Comparison of ENCODE assay signal across 8 mouse cellular contexts in genomic region chr13:49015366-49016306, GRCm38 (mm10). TPM values are rescaled to one million over a fixed set of nuclear protein-coding genes. Genes with fewer than 3 reads are reported as not detected.
DNase-seq lines count a peak whose midpoint lies in the region; ATAC-seq lines count a peak whose summit lies in the region.

No protein-coding gene starts in this region.

- H3K4me2 ChIP-seq in hindbrain, embryonic 14.5 days (replicated peaks) = peak overlapping the region; percentile 57
- peak overlapping the region; percentile 59 for H3K4me2 ChIP-seq in neural tube, embryonic 15.5 days

- DNase-seq in left cerebral cortex, postnatal 4 days = peak; percentile 55
- DNase-seq in left cerebral cortex, adult 9 months (ENCODE audit: low spot score in 2 of 2) = no peak
- DNase-seq in embryo, embryonic 10.5 days (ENCODE audit: low spot score) = peak; percentile 75
- DNase-seq in hindbrain, embryonic 14.5 days (ENCODE audit: low spot score) = no peak
- peak; percentile 42 to 67 for DNase-seq in lung, adult 18-20 months
- DNase-seq in ovary, adult 18-20 months (ENCODE audit: low spot score) = no peak

- peak overlapping the region; percentile 22 for H3K4me3 ChIP-seq in hindbrain, embryonic 14.5 days (replicated peaks; ENCODE audit: low read length)
- H3K4me3 ChIP-seq in neural tube, embryonic 15.5 days (replicated peaks) = peak overlapping the region; percentile 23; the same call in 1 of the 2 replicates

- WGBS in hindbrain, embryonic 14.5 days = 3% methylated on average over 30 of the region's 30 CpGs
- WGBS in neural tube, embryonic 15.5 days = 5% methylated on average over 30 of the region's 30 CpGs

- H3K9ac ChIP-seq in hindbrain, embryonic 14.5 days = peak overlapping the region; percentile 53
- peak overlapping the region; percentile 30; the same call in 1 of the 2 replicates for H3K9ac ChIP-seq in neural tube, embryonic 15.5 days (replicated peaks)

- H3K9me3 ChIP-seq in hindbrain, embryonic 14.5 days (ENCODE audit: control insufficient read depth, low read length) = 0 out of 2 replicates have a peak, but pooled peaks cover 3% of the 10 kb centered on the region
- H3K9me3 ChIP-seq in neural tube, embryonic 15.5 days (replicated peaks) = no peaks in the 10 kb centered on the region

- intact Hi-C loops in left cerebral cortex, postnatal 4 days (cut with DNase I) = no loop called here

- no peaks in the 10 kb centered on the region for H3K27me3 ChIP-seq in hindbrain, embryonic 14.5 days (ENCODE audit: control insufficient read depth, insufficient read depth, low read length)
- 0 out of 2 replicates have a peak, but pooled peaks cover 3% of the 10 kb centered on the region for H3K27me3 ChIP-seq in neural tube, embryonic 15.5 days (replicated peaks)

- H3K4me1 ChIP-seq in hindbrain, embryonic 14.5 days (replicated peaks; ENCODE audit: control insufficient read depth, insufficient read depth, low read length) = peaks cover 17% of the 10 kb centered on the region
- peaks cover 19% of the 10 kb centered on the region for H3K4me1 ChIP-seq in neural tube, embryonic 15.5 days

- H3K36me3 ChIP-seq in hindbrain, embryonic 14.5 days (replicated peaks; ENCODE audit: control insufficient read depth, insufficient read depth) = no peaks in the 10 kb centered on the region
- no peaks in the 10 kb centered on the region for H3K36me3 ChIP-seq in neural tube, embryonic 15.5 days

- H3K27ac ChIP-seq in hindbrain, embryonic 14.5 days = peak overlapping the region; percentile 94
- H3K27ac ChIP-seq in neural tube, embryonic 15.5 days (replicated peaks) = peak overlapping the region; percentile 89

- ATAC-seq in hindbrain, embryonic 14.5 days (ENCODE audit: low FRiP score) = peak; percentile 63
- peak; percentile 67 for ATAC-seq in neural tube, embryonic 15.5 days (ENCODE audit: low FRiP score)
- no peak for ATAC-seq in inflammation-experienced regulatory T-cells, adult 6 months

RNA-seq across cellular contexts. Expression of gene Fam120a, which starts 47.8 kb away (rescaled TPM):
- total RNA-seq in left cerebral cortex, postnatal 4 days (2021) = 10 to 100 TPM; 76.8 to 77.6 TPM
- polyA plus RNA-seq in hindbrain, embryonic 14.5 days (2014; fragmentation: Nextera tagmentation; extraction: Ambion mirVana) = 15.3 and 16.6 TPM in 2 replicates
- 11.5 and 13.4 TPM in 2 replicates for polyA plus RNA-seq in neural tube, embryonic 15.5 days (2015; fragmentation: Nextera tagmentation; extraction: Ambion mirVana)
- polyA plus RNA-seq in inflammation-experienced regulatory T-cells, adult 6 months (2017; shearing (Covaris generic)) = 10 to 100 TPM; 30.1 to 34.4 (median 31.5) TPM

Comparison
In these comparisons a context has a peak if more than half of its experiments do, and no peak if none do; other contexts are left out.
1. DNase-seq: peak in left cerebral cortex, postnatal 4 days (single experiment), embryo, embryonic 10.5 days (single experiment) and lung, adult 18-20 months (2 of 2); none in left cerebral cortex, adult 9 months (0 of 2), hindbrain, embryonic 14.5 days (single experiment) and ovary, adult 18-20 months (single experiment).